Mouse (Mus musculus): ENCODE results near the gene Cd300lf. TPM values are rescaled to one million over a fixed set of nuclear protein-coding genes. Genes with fewer than 3 reads are reported as not detected.

Cd300lf gene
- polyA plus RNA-seq, 1 experiment: 0.15 TPM

- TF ChIP-seq POLR2A (IDR thresholded peaks at IDR 0.05; ENCODE audit: borderline replicate concordance, extremely low read depth, insufficient read depth, insufficient read length, poor library complexity, severe bottlenecking): no peak
- no peak for TF ChIP-seq CTCF (IDR thresholded peaks at IDR 0.05; ENCODE audit: borderline replicate concordance, extremely low read depth, insufficient read depth, insufficient read length)
- peak; percentile 59 for DNase-seq (ENCODE audit: low read depth)
Observed at GRCm38 (mm10) chr11:115071631-115072294, 62.0 kb downstream of the Cd300lf start.

- peak; percentile 17 for DNase-seq (ENCODE audit: low read depth)
Observed at GRCm38 (mm10) chr11:115071015-115071551, 62.7 kb downstream of the Cd300lf start.

GRCm38 (mm10) chr11:115066768-115067167 is 67.0 kb downstream of the Cd300lf start:
- DNase-seq (ENCODE audit: low read depth): no peak
- TF ChIP-seq CTCF (IDR thresholded peaks at IDR 0.05; ENCODE audit: borderline replicate concordance, extremely low read depth, insufficient read depth, insufficient read length): peak; percentile 9; the same call in 1 of the 2 replicates
- no peak for TF ChIP-seq POLR2A (IDR thresholded peaks at IDR 0.05; ENCODE audit: borderline replicate concordance, extremely low read depth, insufficient read depth, insufficient read length, poor library complexity, severe bottlenecking)

More at GRCm38 (mm10) chr11:115071015-115071551, 62.7 kb downstream of the Cd300lf start:
- TF ChIP-seq CTCF (IDR thresholded peaks at IDR 0.05; ENCODE audit: borderline replicate concordance, extremely low read depth, insufficient read depth, insufficient read length): no peak
- TF ChIP-seq POLR2A (IDR thresholded peaks at IDR 0.05; ENCODE audit: borderline replicate concordance, extremely low read depth, insufficient read depth, insufficient read length, poor library complexity, severe bottlenecking): no peak

Other genes starting within 250 kb of the Cd300lf start
- gene Cd300a, start 244.0 kb downstream of the Cd300lf start, polyA plus RNA-seq (2012; rRNA removed): 0.53 and 0.60 TPM in 2 replicates
- gene Cd300lb, start 199.6 kb downstream of the Cd300lf start, polyA plus RNA-seq (2012; rRNA removed): 0.04 and 0.07 TPM in 2 replicates
- 0.15 TPM in 1 of 2 replicates, not detected in the other for gene Cd300c, start 164.8 kb downstream of the Cd300lf start, polyA plus RNA-seq (2012; rRNA removed)
- gene Cd300ld, start 144.1 kb downstream of the Cd300lf start, polyA plus RNA-seq (2012; rRNA removed): 0.06 and 0.11 TPM in 2 replicates
- 1.0 and 1.5 TPM in 2 replicates for gene Cd300c2, start 132.1 kb downstream of the Cd300lf start, polyA plus RNA-seq (2012; rRNA removed)
- gene Cd300ld2, start 117.8 kb downstream of the Cd300lf start, polyA plus RNA-seq (2012; rRNA removed): not detected in 2 replicates
- 0.16 and 0.21 TPM in 2 replicates for gene Cd300ld4, start 107.0 kb downstream of the Cd300lf start, polyA plus RNA-seq (2012; rRNA removed)
- 0.21 and 0.23 TPM in 2 replicates for gene Cd300ld5, start 96.2 kb downstream of the Cd300lf start, polyA plus RNA-seq (2012; rRNA removed)
- 0.10 TPM in 1 of 2 replicates, not detected in the other for gene Cd300ld3, start 85.6 kb downstream of the Cd300lf start, polyA plus RNA-seq (2012; rRNA removed)
- gene Cd300e, start 71.8 kb downstream of the Cd300lf start, polyA plus RNA-seq (2012; rRNA removed): not detected in 2 replicates
- 0.83 and 0.89 TPM in 2 replicates for gene Rab37, start 42.6 kb downstream of the Cd300lf start, polyA plus RNA-seq (2012; rRNA removed)
- gene Slc9a3r1, start 29.3 kb upstream of the Cd300lf start, polyA plus RNA-seq (2012; rRNA removed): 31.6 and 40.5 TPM in 2 replicates
- gene Tmem104, start 53.5 kb upstream of the Cd300lf start, polyA plus RNA-seq (2012; rRNA removed): 7.1 and 10.7 TPM in 2 replicates
- 16.0 and 16.9 TPM in 2 replicates for gene Nat9, start 53.9 kb upstream of the Cd300lf start, polyA plus RNA-seq (2012; rRNA removed)
- gene Grin2c, start 133.3 kb upstream of the Cd300lf start, polyA plus RNA-seq (2012; rRNA removed): 0.89 and 1.2 TPM in 2 replicates
- gene Fdxr, start 143.1 kb upstream of the Cd300lf start, polyA plus RNA-seq (2012; rRNA removed): 26.1 and 32.4 TPM in 2 replicates
- 1.6 and 2.4 TPM in 2 replicates for gene Fads6, start 163.7 kb upstream of the Cd300lf start, polyA plus RNA-seq (2012; rRNA removed)
- 0.13 and 0.15 TPM in 2 replicates for gene Otop2, start 173.2 kb upstream of the Cd300lf start, polyA plus RNA-seq (2012; rRNA removed)
- gene Ush1g, start 188.0 kb upstream of the Cd300lf start, polyA plus RNA-seq (2012; rRNA removed): 0.04 and 0.11 TPM in 2 replicates
- gene Otop3, start 200.7 kb upstream of the Cd300lf start, polyA plus RNA-seq (2012; rRNA removed): 0.29 and 0.64 TPM in 2 replicates
- gene Hid1, start 233.8 kb upstream of the Cd300lf start, polyA plus RNA-seq (2012; rRNA removed): 61.7 and 64.8 TPM in 2 replicates
- gene Cdr2l, start 247.9 kb upstream of the Cd300lf start, polyA plus RNA-seq (2012; rRNA removed): 39.1 and 50.8 TPM in 2 replicates

All from brain, embryonic 14.5 days (tissue).